Mouse (Mus musculus): ENCODE data around the gene Fem1a.

- TF ChIP-seq CTCF (IDR thresholded peaks at IDR 0.05; ENCODE audit: low read depth) (no peak), EP300 (IDR thresholded peaks at IDR 0.05; ENCODE audit: low read depth) (no peak)
Measured at GRCm38 (mm10) chr17:56287830-56288229, 31.2 kb downstream of the Fem1a start.
